Mouse (Mus musculus): ENCODE data around the gene Kcnab3. TPM values are rescaled to one million over a fixed set of nuclear protein-coding genes. Genes with fewer than 3 reads are reported as not detected.
"Not testable (repeated sequence)": the region's sequence is repeated elsewhere in the genome, so short reads cannot be mapped to it uniquely, and the experiment has no call there.

The Kcnab3 gene
- polyA plus RNA-seq, 1 experiment from 2014 or later = 3.5 TPM

DNA sequence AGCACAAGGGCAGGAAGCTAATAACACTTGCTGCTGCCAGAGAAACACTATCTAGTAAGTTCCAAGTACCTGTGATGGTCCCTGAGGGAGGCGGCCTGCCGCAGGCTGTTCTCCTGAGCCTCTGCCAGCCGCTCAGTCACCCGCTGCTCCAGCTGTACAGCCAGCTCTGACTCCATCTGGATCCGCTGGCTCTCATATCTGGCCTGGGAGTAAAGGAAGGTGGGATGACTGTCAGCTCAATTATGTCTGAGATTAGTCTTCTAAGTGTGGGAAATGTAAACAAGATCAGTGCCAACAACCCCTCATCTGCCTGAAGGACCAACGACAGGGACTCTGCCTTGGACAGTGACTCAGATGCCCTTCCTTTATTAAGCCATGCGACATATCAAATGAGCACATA, 14.8 kb upstream of the Kcnab3 start:
- H3K27me3 ChIP-seq (ENCODE audit: control insufficient read depth, insufficient read depth, low read length) = no peaks in the 10 kb centered on the region
- ATAC-seq (replicated peaks; ENCODE audit: low FRiP score) (no peak), DNase-seq (ENCODE audit: low spot score) (no peak)
- H3K4me3 ChIP-seq (ENCODE audit: low read depth, low read length) = no peak overlapping the region
- H3K36me3 ChIP-seq (ENCODE audit: control insufficient read depth, insufficient read depth, low read length) = peaks cover 17% of the 10 kb centered on the region
- no peaks in the 10 kb centered on the region for H3K9me3 ChIP-seq (ENCODE audit: control insufficient read depth, low read length)
- no peak overlapping the region for H3K9ac ChIP-seq (ENCODE audit: low read length)
- no peaks in the 10 kb centered on the region for H3K4me1 ChIP-seq (replicated peaks; ENCODE audit: control insufficient read depth, insufficient read depth, low read length)
- no peak overlapping the region for H3K4me2 ChIP-seq (ENCODE audit: low read depth, low read length, severe bottlenecking)
- 88% methylated on average over 7 of the region's 7 CpGs for WGBS
- H3K27ac ChIP-seq (ENCODE audit: low read depth, low read length) = no peak overlapping the region

DNA sequence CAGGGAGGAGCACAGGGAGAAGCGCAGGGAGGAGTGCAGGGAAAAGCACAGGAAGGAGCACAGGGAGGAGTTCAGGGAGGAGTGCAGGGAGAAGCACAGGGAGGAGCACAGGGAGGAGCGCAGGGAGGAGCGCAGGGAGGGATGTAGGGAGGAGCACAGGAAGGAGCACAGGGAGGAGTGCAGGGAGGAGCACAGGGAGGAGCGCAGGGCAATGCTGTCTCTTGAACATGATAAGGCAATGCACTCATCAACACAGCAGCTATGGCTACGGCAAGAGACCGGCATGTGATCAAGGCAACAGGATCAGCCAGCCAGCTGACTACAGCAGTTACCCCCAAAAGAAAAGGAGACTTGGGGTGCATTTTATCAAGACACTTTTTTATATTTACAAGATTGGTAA, 9.7 kb upstream of the Kcnab3 start:
- no peak for ATAC-seq (replicated peaks; ENCODE audit: low FRiP score)
- no peak for DNase-seq (ENCODE audit: low spot score)
- H3K4me3 ChIP-seq (ENCODE audit: low read depth, low read length) = no peak overlapping the region
- H3K4me2 ChIP-seq (ENCODE audit: low read depth, low read length, severe bottlenecking) = no peak overlapping the region
- WGBS = 98% methylated on average over 6 of the region's 6 CpGs
- H3K9ac ChIP-seq (ENCODE audit: low read length) = no peak overlapping the region
- no peaks in the 10 kb centered on the region for H3K9me3 ChIP-seq (ENCODE audit: control insufficient read depth, low read length)
- H3K27me3 ChIP-seq (ENCODE audit: control insufficient read depth, insufficient read depth, low read length) = no peaks in the 10 kb centered on the region
- no peak overlapping the region for H3K27ac ChIP-seq (ENCODE audit: low read depth, low read length)
- H3K4me1 ChIP-seq (replicated peaks; ENCODE audit: control insufficient read depth, insufficient read depth, low read length) = no peaks in the 10 kb centered on the region
- peaks cover 3% of the 10 kb centered on the region; the same call in 1 of the 2 replicates for H3K36me3 ChIP-seq (ENCODE audit: control insufficient read depth, insufficient read depth, low read length)

DNA sequence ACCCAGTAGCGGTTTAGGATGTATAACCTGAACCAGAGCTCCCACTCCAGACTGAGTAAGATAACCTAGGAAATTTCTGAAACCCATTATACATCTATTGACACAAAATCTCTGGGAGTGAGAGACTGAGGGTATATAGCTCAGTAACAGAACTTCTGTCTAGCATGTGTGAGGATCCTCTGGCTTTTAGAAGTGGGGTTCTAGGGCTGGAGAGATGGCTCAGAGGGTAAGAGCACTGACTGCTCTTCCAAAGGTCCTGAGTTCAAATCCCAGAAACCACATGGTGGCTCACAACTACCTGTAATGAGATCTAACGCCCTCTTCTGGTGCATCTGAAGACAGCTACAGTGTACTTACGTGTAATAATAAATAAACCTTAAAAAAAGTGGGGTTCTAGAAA, 8.1 kb upstream of the Kcnab3 start:
- not testable (repeated sequence) for H3K4me2 ChIP-seq (ENCODE audit: low read depth, low read length, severe bottlenecking); H3K9ac ChIP-seq (ENCODE audit: low read length); H3K27ac ChIP-seq (ENCODE audit: low read depth, low read length); H3K9me3 ChIP-seq (ENCODE audit: control insufficient read depth, low read length); H3K27me3 ChIP-seq (ENCODE audit: control insufficient read depth, insufficient read depth, low read length); H3K36me3 ChIP-seq (ENCODE audit: control insufficient read depth, insufficient read depth, low read length); H3K4me1 ChIP-seq (replicated peaks; ENCODE audit: control insufficient read depth, insufficient read depth, low read length); H3K4me3 ChIP-seq (ENCODE audit: low read depth, low read length); DNase-seq (ENCODE audit: low spot score); ATAC-seq (replicated peaks; ENCODE audit: low FRiP score)
- 86% methylated on average over 3 of the region's 3 CpGs for WGBS

DNA sequence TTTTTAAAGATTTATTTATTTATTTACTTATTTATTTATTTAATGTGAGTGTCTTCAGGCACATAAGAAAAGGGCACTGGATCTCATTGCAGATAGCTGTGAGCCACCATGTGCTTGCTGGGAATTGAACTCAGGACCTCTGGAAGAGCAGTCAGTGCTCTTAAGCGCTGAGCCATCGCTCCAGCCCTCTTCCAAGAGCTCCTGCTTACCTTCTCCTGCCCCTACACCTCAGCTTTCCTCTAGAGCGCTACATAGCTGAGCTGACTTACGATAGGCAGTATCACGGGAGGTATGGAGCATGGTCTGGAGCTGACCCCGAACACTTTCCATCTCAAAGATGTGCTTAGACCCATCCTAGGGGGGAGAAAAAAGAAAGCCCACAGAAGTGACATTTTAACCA, 4.5 kb upstream of the Kcnab3 start:
- 94% methylated on average over 6 of the region's 6 CpGs for whole genome bisulfite sequencing
- peak overlapping the region; percentile 87; the same call in 1 of the 2 replicates for H3K4me2 ChIP-seq (ENCODE audit: low read depth, low read length, severe bottlenecking)
- no peak for ATAC-seq (replicated peaks; ENCODE audit: low FRiP score)
- H3K27me3 ChIP-seq (ENCODE audit: control insufficient read depth, insufficient read depth, low read length) = peaks cover 1% of the 10 kb centered on the region; the same call in 1 of the 2 replicates
- H3K9me3 ChIP-seq (ENCODE audit: control insufficient read depth, low read length) = no peaks in the 10 kb centered on the region
- no peak overlapping the region; the same call in 1 of the 2 replicates for H3K9ac ChIP-seq (ENCODE audit: low read length)
- no peak overlapping the region for H3K4me3 ChIP-seq (ENCODE audit: low read depth, low read length)
- peaks cover 17% of the 10 kb centered on the region for H3K4me1 ChIP-seq (replicated peaks; ENCODE audit: control insufficient read depth, insufficient read depth, low read length)
- no peak overlapping the region for H3K27ac ChIP-seq (ENCODE audit: low read depth, low read length)
- H3K36me3 ChIP-seq (ENCODE audit: control insufficient read depth, insufficient read depth, low read length) = no peaks in the 10 kb centered on the region; the same call in 1 of the 2 replicates
- DNase-seq (ENCODE audit: low spot score) = no peak

DNA sequence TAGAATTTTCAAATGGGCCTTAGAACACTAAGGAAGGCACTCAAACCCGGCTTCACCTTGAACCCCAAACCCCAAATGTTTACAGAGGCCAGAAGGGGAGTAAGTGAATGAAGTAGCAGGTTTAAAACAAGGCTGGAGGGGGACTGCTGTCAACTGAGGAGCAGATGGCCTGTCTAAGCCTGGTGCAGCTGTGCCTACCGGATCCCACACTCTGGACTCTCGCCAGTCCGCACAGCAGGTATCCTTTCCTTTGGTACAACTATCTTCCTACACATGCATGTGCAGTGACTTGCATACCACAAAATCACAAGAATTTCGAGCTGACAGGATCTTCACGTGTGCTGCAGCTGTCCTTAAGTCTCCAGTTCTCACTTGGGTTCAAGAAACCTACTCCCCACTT, 4.0 kb upstream of the Kcnab3 start:
- H3K9ac ChIP-seq (ENCODE audit: low read length) = peak overlapping the region; percentile 86
- WGBS = 77% methylated on average over 6 of the region's 6 CpGs
- peaks cover 18% of the 10 kb centered on the region for H3K4me1 ChIP-seq (replicated peaks; ENCODE audit: control insufficient read depth, insufficient read depth, low read length)
- H3K27ac ChIP-seq (ENCODE audit: low read depth, low read length) = no peak overlapping the region
- H3K27me3 ChIP-seq (ENCODE audit: control insufficient read depth, insufficient read depth, low read length) = peaks cover 6% of the 10 kb centered on the region; the same call in 1 of the 2 replicates
- H3K36me3 ChIP-seq (ENCODE audit: control insufficient read depth, insufficient read depth, low read length) = no peaks in the 10 kb centered on the region; the same call in 1 of the 2 replicates
- H3K4me3 ChIP-seq (ENCODE audit: low read depth, low read length) = peak overlapping the region; percentile 61
- no peaks in the 10 kb centered on the region for H3K9me3 ChIP-seq (ENCODE audit: control insufficient read depth, low read length)
- ATAC-seq (replicated peaks; ENCODE audit: low FRiP score) (no peak), DNase-seq (ENCODE audit: low spot score) (no peak)
- H3K4me2 ChIP-seq (ENCODE audit: low read depth, low read length, severe bottlenecking) = peak overlapping the region; percentile 87; the same call in 1 of the 2 replicates

DNA sequence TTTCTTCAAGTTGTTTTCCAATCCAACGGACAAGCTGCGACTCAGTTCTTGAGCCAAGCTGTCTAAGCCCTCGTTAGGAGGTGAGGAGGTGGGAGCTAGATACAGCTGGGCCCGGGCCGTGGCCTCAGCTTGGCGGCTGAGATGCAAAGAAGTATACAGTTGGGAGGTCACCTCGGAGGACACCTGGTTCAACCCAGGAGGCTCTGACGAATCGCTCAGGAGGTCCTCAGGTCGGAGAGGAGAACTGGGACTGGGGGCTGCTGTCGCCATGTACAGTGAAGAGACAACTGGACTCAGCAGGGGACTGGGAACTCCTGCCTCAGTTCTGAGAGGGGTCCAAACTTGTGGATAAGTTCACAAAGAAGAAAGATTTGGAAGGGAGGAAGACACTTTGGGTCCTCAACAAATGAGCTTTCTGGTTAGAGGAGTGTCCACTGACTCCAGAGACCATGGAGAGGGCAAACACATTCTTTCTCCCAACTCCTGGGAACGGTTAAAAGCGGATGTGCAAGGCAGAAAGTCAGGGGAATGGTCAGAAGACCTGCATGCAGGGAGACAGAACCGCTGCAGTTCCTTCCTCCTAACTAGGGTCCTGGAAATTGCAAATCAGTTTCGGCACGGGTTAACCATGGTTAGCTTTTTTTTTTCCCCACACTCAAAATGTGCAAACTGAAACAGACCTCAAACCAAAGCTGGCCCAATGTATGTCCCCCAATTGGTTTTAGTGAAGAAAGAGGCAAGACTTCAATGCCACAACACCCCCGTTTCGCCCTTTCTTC, 3.2 kb upstream of the Kcnab3 start:
- ATAC-seq (replicated peaks; ENCODE audit: low FRiP score) = no peak
- Histone ChIP-seq H3K9ac (ENCODE audit: low read length) (peak overlapping the region; percentile 86), H3K36me3 (ENCODE audit: control insufficient read depth, insufficient read depth, low read length) (no peaks in the 10 kb centered on the region; the same call in 1 of the 2 replicates), H3K9me3 (ENCODE audit: control insufficient read depth, low read length) (no peaks in the 10 kb centered on the region), H3K27ac (ENCODE audit: low read depth, low read length) (peak overlapping the region; percentile 85), H3K27me3 (ENCODE audit: control insufficient read depth, insufficient read depth, low read length) (peaks cover 11% of the 10 kb centered on the region; the same call in 1 of the 2 replicates), H3K4me3 (ENCODE audit: low read depth, low read length) (peak overlapping the region; percentile 61), H3K4me1 (replicated peaks; ENCODE audit: control insufficient read depth, insufficient read depth, low read length) (peaks cover 18% of the 10 kb centered on the region), H3K4me2 (ENCODE audit: low read depth, low read length, severe bottlenecking) (peak overlapping the region; percentile 87)
- WGBS = 21% methylated on average over 18 of the region's 18 CpGs
- DNase-seq (ENCODE audit: low spot score) = no peak

DNA sequence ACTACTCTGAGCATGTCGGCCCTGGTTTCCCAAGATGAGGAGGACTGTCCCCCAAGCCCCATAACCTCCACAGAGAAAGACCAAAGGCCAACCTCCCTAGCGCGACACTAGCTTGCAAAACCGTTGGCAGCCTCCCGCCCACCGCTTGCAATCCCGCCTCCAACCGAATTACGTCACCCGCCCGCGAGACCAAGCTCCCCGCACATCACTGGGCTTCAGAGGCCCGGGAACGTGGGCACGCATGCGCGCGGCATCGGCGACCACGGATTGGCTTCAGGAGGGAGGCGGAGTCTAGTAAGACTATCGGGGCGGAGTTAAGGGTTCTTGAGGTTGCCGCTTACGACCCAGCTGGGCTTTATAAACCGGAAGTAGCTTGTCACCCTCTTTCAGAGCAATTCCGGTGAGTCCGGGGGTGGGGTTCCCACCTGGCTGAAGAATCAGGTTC, 2.4 kb upstream of the Kcnab3 start, which contains the start of the genes Cntrob and Trappc1:
TSS of gene Cntrob (minus strand) at position 109 of the 445 bp plus-strand sequence.
TSS of gene Trappc1 (plus strand) at position 314 of the 445 bp plus-strand sequence.
- Histone ChIP-seq H3K27ac (ENCODE audit: low read depth, low read length) (peak within 1 kb of the TSS; percentile 85), H3K9ac (ENCODE audit: low read length) (peak within 1 kb of the TSS; percentile 86), H3K4me2 (ENCODE audit: low read depth, low read length, severe bottlenecking) (peak within 1 kb of the TSS; percentile 87), H3K4me3 (ENCODE audit: low read depth, low read length) (peak within 1 kb of the TSS; percentile 61), H3K27me3 (ENCODE audit: control insufficient read depth, insufficient read depth, low read length) (peaks cover 13% of the 10 kb centered on the region; the same call in 1 of the 2 replicates), H3K4me1 (replicated peaks; ENCODE audit: control insufficient read depth, insufficient read depth, low read length) (peaks cover 18% of the 10 kb centered on the region), H3K36me3 (ENCODE audit: control insufficient read depth, insufficient read depth, low read length) (no peaks in the 10 kb centered on the region; the same call in 1 of the 2 replicates), H3K9me3 (ENCODE audit: control insufficient read depth, low read length) (no peaks in the 10 kb centered on the region)
- under 1% methylated on average over 30 of the region's 30 CpGs for WGBS
- DNase-seq (ENCODE audit: low spot score) (peak; percentile 100), ATAC-seq (replicated peaks; ENCODE audit: low FRiP score) (peak; percentile 88)

DNA sequence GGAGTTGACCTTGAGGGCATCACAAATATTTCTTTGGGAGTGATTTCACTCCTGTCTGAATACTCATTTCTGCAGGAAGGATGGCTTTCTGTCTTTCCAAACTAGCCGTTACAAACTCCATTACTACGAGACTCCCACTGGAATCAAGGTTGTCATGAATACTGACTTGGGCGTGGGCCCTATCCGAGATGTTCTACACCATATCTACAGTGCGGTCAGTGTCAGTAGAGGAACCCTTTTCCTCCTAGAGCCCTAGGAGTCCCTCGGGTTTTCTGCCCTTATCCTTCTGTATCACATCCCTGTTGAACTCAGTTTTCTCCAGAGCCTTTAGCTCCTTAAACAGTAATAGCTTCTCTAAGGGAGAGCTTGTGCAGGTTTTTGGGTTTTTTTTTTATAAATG, 1.3 kb upstream of the Kcnab3 start:
- Histone ChIP-seq H3K9ac (ENCODE audit: low read length) (no peak overlapping the region; the same call in 1 of the 2 replicates), H3K9me3 (ENCODE audit: control insufficient read depth, low read length) (no peaks in the 10 kb centered on the region), H3K4me2 (ENCODE audit: low read depth, low read length, severe bottlenecking) (peak overlapping the region; percentile 87), H3K4me3 (ENCODE audit: low read depth, low read length) (0 out of 2 replicates have a peak overlapping the region, but pooled peaks have one; percentile 61), H3K4me1 (replicated peaks; ENCODE audit: control insufficient read depth, insufficient read depth, low read length) (peaks cover 18% of the 10 kb centered on the region), H3K27me3 (ENCODE audit: control insufficient read depth, insufficient read depth, low read length) (peaks cover 13% of the 10 kb centered on the region; the same call in 1 of the 2 replicates), H3K27ac (ENCODE audit: low read depth, low read length) (no peak overlapping the region), H3K36me3 (ENCODE audit: control insufficient read depth, insufficient read depth, low read length) (no peaks in the 10 kb centered on the region; the same call in 1 of the 2 replicates)
- ATAC-seq (replicated peaks; ENCODE audit: low FRiP score) (no peak), DNase-seq (ENCODE audit: low spot score) (no peak)
- WGBS = 86% methylated on average over 6 of the region's 6 CpGs
